Mouse (Mus musculus): ENCODE results near the gene Cnp.

- TF ChIP-seq GATA1 (IDR thresholded peaks at IDR 0.05; ENCODE audit: borderline replicate concordance, low read length) (no peak), FLI1 (IDR thresholded peaks at IDR 0.05; ENCODE audit: low read length) (no peak)
These were observed 21.9 kb upstream of the Cnp start for GRCm38 (mm10) chr11:100552842-100553241.

Data from megakaryocyte, embryonic 14.5 days (primary cell).